Mouse (Mus musculus) CH12.LX (cell line): Measurements from ENCODE around the gene Tmx2. TPM values are rescaled to one million over a fixed set of nuclear protein-coding genes. Genes with fewer than 3 reads are reported as not detected.
A peak's percentile ranks its signal among the peaks of the same experiment; 100 is the strongest.

Source experiments
- DNase-seq: peaks from one replicate; pipeline ENCODE4 v3.0.0-alpha.2; 2013; ENCODE audit errors: extremely low read depth
- H3K27ac ChIP-seq: 2 replicates; pipeline ENCODE4 v1.5.1; 2012; ENCODE audit warnings: low read depth, mild to moderate bottlenecking, control low read depth, moderate library complexity; ENCODE audit not compliant: insufficient read depth
- H3K27me3 ChIP-seq: replicated peaks from 2 replicates; pipeline ENCODE3; 2012; ENCODE audit warnings: inconsistent platforms
- H3K36me3 ChIP-seq, 2 experiments: replicated peaks in 1 of 2; 2 replicates each; pipeline versions ENCODE3 to v1.6.1; 2012; ENCODE audit warnings: inconsistent platforms in 1 of 2, low read length in 1 of 2, mild to moderate bottlenecking in 1 of 2, mixed read lengths in 1 of 2, moderate library complexity in 1 of 2; ENCODE audit not compliant: control insufficient read depth in 1 of 2, insufficient read depth in 1 of 2
- H3K4me1 ChIP-seq, 2 experiments: 2 replicates each; pipeline ENCODE4 v1.6.1; 2012; ENCODE audit warnings: inconsistent platforms in 1 of 2, moderate library complexity in 1 of 2; ENCODE audit not compliant: insufficient read depth in 2 of 2, control insufficient read depth in 1 of 2
- H3K4me2 ChIP-seq: 2 replicates; pipeline ENCODE4 v1.6.1; 2012; ENCODE audit warnings: low read depth, mild to moderate bottlenecking, control low read depth; ENCODE audit not compliant: poor library complexity, insufficient read depth, severe bottlenecking
- H3K4me3 ChIP-seq, 3 experiments: fragments of 150-350 bp in 1 of 3; sonication (generic) in 1 of 3; replicated peaks in 1 of 3; 2 replicates each; pipeline versions ENCODE3 to v1.5.1; 2011 to 2012; ENCODE audit warnings: low read depth in 2 of 3, low read length in 2 of 3, mild to moderate bottlenecking in 2 of 3, moderate library complexity in 2 of 3, control low read depth in 1 of 3, improper control_type of control experiment in 1 of 3, inconsistent platforms in 1 of 3, mixed read lengths in 1 of 3; ENCODE audit not compliant: poor library complexity in 1 of 3
- H3K79me2 ChIP-seq: replicated peaks from 2 replicates; pipeline ENCODE4 v1.6.1; 2012; ENCODE audit warnings: mild to moderate bottlenecking, moderate library complexity; ENCODE audit not compliant: control insufficient read depth, poor library complexity, insufficient read depth, severe bottlenecking; ENCODE audit errors: extremely low read depth
- H3K9ac ChIP-seq: 2 replicates; pipeline ENCODE4 v1.6.1; 2012; ENCODE audit warnings: low read depth, mild to moderate bottlenecking, control low read depth, moderate library complexity; ENCODE audit not compliant: insufficient read depth
- H3K9me3 ChIP-seq: replicated peaks from 2 replicates; pipeline ENCODE3; 2012; ENCODE audit warnings: low read length, inconsistent platforms, mixed read lengths
- BHLHE40 ChIP-seq: IDR thresholded peaks from 2 replicates; pipeline ENCODE4 v1.6.1; 2011; ENCODE audit warnings: mild to moderate bottlenecking, low read depth, low read length, improper control_type of control experiment
- CHD1 ChIP-seq: IDR thresholded peaks from 2 replicates; pipeline ENCODE4 v1.6.1; 2012; ENCODE audit warnings: low read depth, low read length, improper control_type of control experiment, inconsistent platforms
- CHD2 ChIP-seq: IDR thresholded peaks from 2 replicates; pipeline ENCODE4 v1.6.1; 2011; ENCODE audit warnings: low read length, improper control_type of control experiment
- CTCF ChIP-seq, 2 experiments: IDR thresholded peaks in 1 of 2; conservative IDR thresholded peaks in 1 of 2; 2 replicates each; pipeline ENCODE4 v1.5.1; 2011 to 2012; ENCODE audit warnings: low read depth in 2 of 2, low read length in 2 of 2, improper control_type of control experiment in 1 of 2, inconsistent platforms in 1 of 2, mild to moderate bottlenecking in 1 of 2, moderate library complexity in 1 of 2
- E2F4 ChIP-seq: IDR thresholded peaks from 2 replicates; pipeline ENCODE4 v1.6.1; 2011; ENCODE audit warnings: low read depth, low read length, improper control_type of control experiment; ENCODE audit not compliant: insufficient replicate concordance
- ELF1 ChIP-seq: IDR thresholded peaks from 2 replicates; pipeline ENCODE4 v1.6.1; 2014; ENCODE audit warnings: low read depth, mild to moderate bottlenecking, inconsistent platforms, low read length, improper control_type of control experiment
- EP300 ChIP-seq: IDR thresholded peaks from 2 replicates; pipeline ENCODE4 v1.6.1; 2011; ENCODE audit warnings: low read length, improper control_type of control experiment
- ETS1 ChIP-seq: conservative IDR thresholded peaks from 2 replicates; pipeline ENCODE4 v1.6.1; 2012; ENCODE audit warnings: low read depth, mild to moderate bottlenecking, inconsistent platforms, low read length, improper control_type of control experiment, moderate library complexity
- GABPA ChIP-seq: IDR thresholded peaks from 2 replicates; pipeline ENCODE4 v1.6.1; 2012; ENCODE audit warnings: low read depth, low read length, improper control_type of control experiment, inconsistent platforms; ENCODE audit not compliant: insufficient replicate concordance
- IRF4 ChIP-seq: IDR thresholded peaks from 2 replicates; pipeline ENCODE4 v1.6.1; 2014; ENCODE audit warnings: low read depth, mild to moderate bottlenecking, inconsistent platforms, low read length, improper control_type of control experiment
- JUN ChIP-seq: IDR thresholded peaks from 2 replicates; pipeline ENCODE4 v1.6.1; 2011; ENCODE audit warnings: low read depth, mild to moderate bottlenecking, low read length, improper control_type of control experiment, moderate library complexity; ENCODE audit not compliant: insufficient read depth
- JUND ChIP-seq: conservative IDR thresholded peaks from 2 replicates; pipeline ENCODE4 v1.6.1; 2011; ENCODE audit warnings: low read depth, low read length, improper control_type of control experiment
- MAFK ChIP-seq: IDR thresholded peaks from 2 replicates; pipeline ENCODE4 v1.6.1; 2011; ENCODE audit warnings: low read length, improper control_type of control experiment; ENCODE audit not compliant: insufficient replicate concordance
- MEF2A ChIP-seq: IDR thresholded peaks from 2 replicates; pipeline ENCODE4 v1.6.1; 2014; ENCODE audit warnings: low read depth, mild to moderate bottlenecking, inconsistent platforms, low read length, improper control_type of control experiment, borderline replicate concordance
- MXI1 ChIP-seq: IDR thresholded peaks from 2 replicates; pipeline ENCODE4 v1.6.1; 2011; ENCODE audit warnings: mild to moderate bottlenecking, low read depth, low read length, improper control_type of control experiment
- MYC ChIP-seq: IDR thresholded peaks from 2 replicates; pipeline ENCODE4 v1.6.1; 2011; ENCODE audit warnings: low read depth, mild to moderate bottlenecking, improper control_type of control experiment, low read length
- NELFE ChIP-seq: IDR thresholded peaks from 2 replicates; pipeline ENCODE4 v1.6.1; 2011; ENCODE audit warnings: low read depth, low read length, improper control_type of control experiment
- PAX5 ChIP-seq: IDR thresholded peaks from 2 replicates; pipeline ENCODE4 v1.6.1; 2012; ENCODE audit warnings: low read length, inconsistent platforms, mixed read lengths
- POLR2A ChIP-seq: IDR thresholded peaks from 2 replicates; pipeline ENCODE4 v1.6.1; 2011; ENCODE audit warnings: low read depth, mild to moderate bottlenecking, improper control_type of control experiment, low read length
- POLR2AphosphoS2 ChIP-seq: IDR thresholded peaks from 2 replicates; pipeline ENCODE4 v1.6.1; 2011; ENCODE audit warnings: low read depth, low read length, improper control_type of control experiment
- RAD21 ChIP-seq: IDR thresholded peaks from 2 replicates; pipeline ENCODE4 v1.6.1; 2011; ENCODE audit warnings: low read depth, mild to moderate bottlenecking, low read length, improper control_type of control experiment, moderate library complexity
- RCOR1 ChIP-seq: conservative IDR thresholded peaks from 2 replicates; pipeline ENCODE4 v1.6.1; 2012; ENCODE audit warnings: low read depth, mild to moderate bottlenecking, inconsistent platforms, low read length, improper control_type of control experiment
- SIN3A ChIP-seq: IDR thresholded peaks from 2 replicates; pipeline ENCODE4 v1.6.1; 2012; ENCODE audit warnings: low read length, improper control_type of control experiment, inconsistent platforms
- SMC3 ChIP-seq: IDR thresholded peaks from 2 replicates; pipeline ENCODE4 v1.6.1; 2011; ENCODE audit warnings: low read depth, low read length, improper control_type of control experiment
- TBP ChIP-seq: conservative IDR thresholded peaks from 2 replicates; pipeline ENCODE4 v1.6.1; 2011; ENCODE audit warnings: low read depth, low read length, improper control_type of control experiment
- TCF12 ChIP-seq: IDR thresholded peaks from 2 replicates; pipeline ENCODE4 v1.6.1; 2014; ENCODE audit warnings: low read depth, mild to moderate bottlenecking, inconsistent platforms, low read length, improper control_type of control experiment
- UBTF ChIP-seq: IDR thresholded peaks from 2 replicates; pipeline ENCODE4 v1.6.1; 2012; ENCODE audit warnings: low read depth, mild to moderate bottlenecking, inconsistent platforms, low read length, improper control_type of control experiment, moderate library complexity
- USF1 ChIP-seq: IDR thresholded peaks from 2 replicates; pipeline ENCODE4 v1.6.1; 2014; ENCODE audit warnings: low read depth, mild to moderate bottlenecking, inconsistent platforms, low read length, improper control_type of control experiment
- USF2 ChIP-seq: conservative IDR thresholded peaks from 2 replicates; pipeline ENCODE4 v1.6.1; 2011; ENCODE audit warnings: low read depth, low read length, improper control_type of control experiment
- ZC3H11A ChIP-seq: IDR thresholded peaks from 2 replicates; pipeline ENCODE4 v1.6.1; 2012; ENCODE audit warnings: low read depth, mild to moderate bottlenecking, inconsistent platforms, low read length, improper control_type of control experiment
- ZKSCAN1 ChIP-seq: IDR thresholded peaks from 2 replicates; pipeline ENCODE4 v1.6.1; 2012; ENCODE audit warnings: low read depth, inconsistent platforms, low read length, improper control_type of control experiment, borderline replicate concordance
- ZMIZ1 ChIP-seq: IDR thresholded peaks from 2 replicates; pipeline ENCODE4 v1.6.1; 2012; ENCODE audit warnings: low read depth, mild to moderate bottlenecking, inconsistent platforms, low read length, improper control_type of control experiment
- ZNF384 ChIP-seq: IDR thresholded peaks from 2 replicates; pipeline ENCODE4 v1.6.1; 2012; ENCODE audit warnings: low read depth, low read length, improper control_type of control experiment, inconsistent platforms
- dilution Hi-C: fragments of 300-500 bp; cut with MboI; formaldehyde crosslinking; loops from 2 replicates; pipeline ENCODE4 v1.14.3; 2020; ENCODE audit warnings: low sequenced_read_pairs; ENCODE audit not compliant: extremely low pct_unique_long_range_greater_than_20kb, extremely low pct_ligation_motif_present
- in situ Hi-C: fragments of 300-500 bp; cut with MboI; formaldehyde crosslinking; loops from 3 replicates; pipeline ENCODE4 v1.14.3; 2019; ENCODE audit warnings: low sequenced_read_pairs, low pct_ligation_motif_present, low pct_unique_long_range_greater_than_20kb, mixed read lengths
- polyA plus RNA-seq: library from polyadenylated mRNA; unstranded; fragments of >175 nt; gene quantifications from 2 replicates; pipeline ENCODE4 v1.2.1, GENCODE M21; 2012; ENCODE audit warnings: low read depth; ENCODE audit not compliant: insufficient read length
- total RNA-seq, 2 experiments: library from RNA; depleted of rRNA; stranded (reverse); fragments of 300-350 nt in 1 of 2; fragments of >200 nt in 1 of 2; gene quantifications; 2 replicates each; pipeline ENCODE4 v1.2.3; 2012 to 2014

Tmx2 gene
- total and polyA plus RNA-seq, 3 experiments = 68.1 to 76.5 (median 70.4) TPM

DNA sequence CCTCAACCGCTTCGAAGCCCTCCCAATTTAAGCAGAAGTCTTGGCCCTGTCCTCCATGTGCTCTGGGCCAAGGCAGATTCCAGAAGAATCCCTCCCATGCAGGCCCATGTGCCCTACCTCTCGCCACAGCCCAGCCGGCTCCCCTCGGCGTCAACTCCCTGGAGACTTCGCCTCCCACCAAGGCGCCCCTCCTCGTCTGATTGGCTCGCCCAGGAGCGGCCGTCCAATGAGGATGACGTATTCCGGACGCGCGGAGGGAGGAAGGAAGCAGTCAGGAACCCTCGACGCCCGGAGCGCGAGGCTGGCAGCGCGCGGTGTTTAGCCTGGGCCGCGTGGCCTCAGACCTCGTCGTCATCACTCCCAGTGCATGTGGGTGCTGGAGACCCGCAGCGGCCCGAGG, 20.1 kb downstream of the Tmx2 start, which contains the start of gene Btbd18:
Gene Btbd18 (plus strand): TSS at position 274 of the 400 bp plus-strand sequence.
- Histone ChIP-seq H3K79me2 (no peaks in the 10 kb centered on the region), H3K36me3 (no peaks in the 10 kb centered on the region), H3K9ac (no peak within 1 kb of the TSS), H3K27ac (no peak within 1 kb of the TSS), H3K4me2 (no peak within 1 kb of the TSS), H3K27me3 (no peaks in the 10 kb centered on the region), H3K4me3 (no peak within 1 kb of the TSS), H3K4me1 (peaks cover 3 to 14% of the 10 kb centered on the region in 2 experiments; a peak in 3 of 4 replicates), H3K9me3 (peaks cover 2% of the 10 kb centered on the region)
- dilution Hi-C loops (no loop called here), in situ Hi-C loops (loop anchor here (25.0 kb wide), 1 partner anchor 197 kb away; no protein-coding TSS in a partner anchor)
- TF ChIP-seq GABPA (no peak), POLR2AphosphoS2 (no peak), ZMIZ1 (no peak), USF2 (no peak)
- no peak for DNase-seq

DNA sequence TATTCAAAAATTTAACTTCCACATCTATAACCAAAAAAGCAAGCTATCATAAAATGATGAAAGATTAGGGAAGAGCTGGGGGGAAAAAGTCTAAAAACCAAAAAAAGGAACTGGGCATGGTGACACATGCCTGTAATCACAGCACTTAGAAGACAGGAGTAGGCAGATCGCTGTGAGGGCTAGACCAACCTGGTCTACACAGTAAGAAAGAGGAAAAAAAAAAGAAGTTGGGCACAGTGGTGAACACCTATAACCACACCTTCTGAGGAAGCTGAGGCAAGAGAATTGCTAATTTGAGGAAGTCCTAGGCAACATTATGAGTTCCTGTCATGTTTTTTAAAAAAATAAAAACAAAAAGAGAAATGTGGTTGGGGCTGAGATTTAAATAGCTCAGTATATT, 23.1 kb downstream of the Tmx2 start:
- Histone ChIP-seq H3K27ac (no peak overlapping the region), H3K27me3 (no peaks in the 10 kb centered on the region), H3K9me3 (peaks cover 2% of the 10 kb centered on the region), H3K4me2 (no peak overlapping the region), H3K4me1 (peaks cover 3 to 14% of the 10 kb centered on the region in 2 experiments; a peak in 3 of 4 replicates), H3K36me3 (no peaks in the 10 kb centered on the region), H3K9ac (no peak overlapping the region), H3K79me2 (no peaks in the 10 kb centered on the region), H3K4me3 (no peak overlapping the region)
- peak; percentile 60 for DNase-seq
- dilution Hi-C loops (no loop called here), in situ Hi-C loops (loop anchor here (25.0 kb wide), 1 partner anchor 194 kb away; no protein-coding TSS in a partner anchor)
- TF ChIP-seq ZC3H11A (no peak), RAD21 (no peak), USF2 (no peak), MXI1 (no peak), GABPA (no peak), SMC3 (no peak), POLR2A (no peak), TCF12 (no peak), MAFK (no peak), JUND (peak; percentile 22; the same call in 1 of the 2 replicates), POLR2AphosphoS2 (no peak), TBP (no peak), ZNF384 (peak; percentile 87), CHD2 (no peak), BHLHE40 (no peak), CHD1 (no peak), MYC (0 out of 2 replicates have a peak, but pooled peaks have one; percentile 25), ZMIZ1 (no peak), E2F4 (no peak), RCOR1 (no peak), JUN (no peak), USF1 (no peak), IRF4 (peak; percentile 75), ELF1 (0 out of 2 replicates have a peak, but pooled peaks have one; percentile 13), ETS1 (no peak), SIN3A (no peak), MEF2A (no peak), ZKSCAN1 (no peak), CTCF (conservative IDR thresholded peaks at IDR 0.05 in 1 of 2, IDR thresholded peaks at IDR 0.05 in 1 of 2; ENCODE audit: low read depth in 2 of 2, low read length in 2 of 2) (no peak), NELFE (no peak), UBTF (no peak), EP300 (peak; percentile 70), PAX5 (no peak)
